In the genomic region with DNA sequence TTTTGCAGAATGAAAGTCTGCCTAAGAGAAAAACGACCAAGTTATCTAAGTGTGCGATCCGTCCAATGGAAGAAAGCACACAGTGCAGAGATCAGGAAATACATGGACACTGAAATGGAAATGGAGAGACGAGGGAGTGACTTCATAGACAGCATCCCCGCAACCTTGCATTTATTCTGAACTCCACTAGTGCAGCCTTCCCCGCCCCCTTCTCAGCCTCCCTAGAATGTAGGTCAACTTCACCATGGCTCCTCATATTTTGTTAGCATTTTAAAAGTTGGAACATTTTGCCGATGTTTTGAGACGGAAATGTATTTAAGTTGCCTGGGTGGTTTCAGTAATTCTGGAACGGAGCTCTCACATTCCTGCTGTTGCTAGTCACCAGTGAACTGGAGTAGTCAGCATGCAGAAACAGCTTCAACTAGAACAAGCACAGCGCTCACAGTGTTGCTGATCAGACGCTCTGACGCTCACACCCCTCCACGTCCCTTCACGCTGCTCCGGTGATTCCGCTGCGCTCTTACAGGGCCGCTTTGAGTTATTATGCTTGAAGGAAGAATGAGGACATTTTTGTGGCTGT, we compare ENCODE assay signal across 8 mouse cellular contexts.
DNase-seq lines count a peak whose midpoint lies in the region; ATAC-seq and TF ChIP-seq lines count a peak whose summit lies in the region.

No protein-coding gene starts in this region.

- 45% methylated on average over 18 of the region's 18 CpGs for WGBS in heart, embryonic 15.5 days
- WGBS in hindbrain, embryonic 16.5 days, result 26% methylated on average over 18 of the region's 18 CpGs
- WGBS in midbrain, embryonic 15.5 days, result 40% methylated on average over 18 of the region's 18 CpGs

- TF ChIP-seq CTCF in cortical plate, adult 2 months (IDR thresholded peaks at IDR 0.05; ENCODE audit: extremely low read depth, insufficient read depth, low read length), result no peak

- no peak for TF ChIP-seq POLR2A in cortical plate, adult 2 months (IDR thresholded peaks at IDR 0.05; ENCODE audit: extremely low read depth, insufficient read depth, low read length)

- ATAC-seq in heart, embryonic 15.5 days (replicated peaks; ENCODE audit: insufficient number of reproducible peaks, insufficient read depth, low FRiP score, low read depth), result no peak
- no peak for ATAC-seq in hindbrain, embryonic 16.5 days
- ATAC-seq in midbrain, embryonic 15.5 days (replicated peaks), result no peak

- peak overlapping the region; percentile 94; the same call in 1 of the 2 replicates for H3K27ac ChIP-seq in heart, embryonic 15.5 days
- peak overlapping the region; percentile 47 for H3K27ac ChIP-seq in cortical plate, adult 2 months (ENCODE audit: insufficient read depth, low read length)
- H3K27ac ChIP-seq in hindbrain, embryonic 16.5 days (ENCODE audit: low read depth, low read length), result peak overlapping the region; percentile 69
- H3K27ac ChIP-seq in midbrain, embryonic 15.5 days, result peak overlapping the region; percentile 81

- H3K9me3 ChIP-seq in heart, embryonic 15.5 days (replicated peaks), result no peaks in the 10 kb centered on the region
- no peaks in the 10 kb centered on the region for H3K9me3 ChIP-seq in hindbrain, embryonic 16.5 days (ENCODE audit: control insufficient read depth, low read length)
- no peaks in the 10 kb centered on the region for H3K9me3 ChIP-seq in midbrain, embryonic 15.5 days

- peaks cover 65% of the 10 kb centered on the region for H3K4me1 ChIP-seq in heart, embryonic 15.5 days (replicated peaks)
- H3K4me1 ChIP-seq in cortical plate, adult 2 months (ENCODE audit: control insufficient read depth, insufficient read depth, low read length), result peaks cover 14% of the 10 kb centered on the region
- peaks cover 46% of the 10 kb centered on the region for H3K4me1 ChIP-seq in hindbrain, embryonic 16.5 days (ENCODE audit: control insufficient read depth, insufficient read depth, low read depth, low read length)
- H3K4me1 ChIP-seq in midbrain, embryonic 15.5 days, result peaks cover 54% of the 10 kb centered on the region

- H3K9ac ChIP-seq in heart, embryonic 15.5 days, result no peak overlapping the region
- peak overlapping the region; percentile 35; the same call in 1 of the 2 replicates for H3K9ac ChIP-seq in hindbrain, embryonic 16.5 days (ENCODE audit: low read depth, low read length)
- no peak overlapping the region for H3K9ac ChIP-seq in midbrain, embryonic 15.5 days

- no peaks in the 10 kb centered on the region for H3K36me3 ChIP-seq in heart, embryonic 15.5 days
- H3K36me3 ChIP-seq in hindbrain, embryonic 16.5 days (ENCODE audit: control insufficient read depth, insufficient read depth, low read length), result no peaks in the 10 kb centered on the region
- H3K36me3 ChIP-seq in midbrain, embryonic 15.5 days (replicated peaks), result no peaks in the 10 kb centered on the region

- H3K4me3 ChIP-seq in heart, embryonic 15.5 days, result no peak overlapping the region
- H3K4me3 ChIP-seq in cortical plate, adult 2 months (ENCODE audit: insufficient read depth, low read length), result peak overlapping the region; percentile 9; the same call in 1 of the 2 replicates
- no peak overlapping the region for H3K4me3 ChIP-seq in hindbrain, embryonic 16.5 days (ENCODE audit: low read length)
- no peak overlapping the region for H3K4me3 ChIP-seq in midbrain, embryonic 15.5 days

- 0 out of 2 replicates have a peak overlapping the region, but pooled peaks have one; percentile 5 for H3K4me2 ChIP-seq in heart, embryonic 15.5 days
- H3K4me2 ChIP-seq in hindbrain, embryonic 16.5 days (ENCODE audit: low read length), result peak overlapping the region; percentile 35
- H3K4me2 ChIP-seq in midbrain, embryonic 15.5 days, result peak overlapping the region; percentile 2

- no peaks in the 10 kb centered on the region for H3K27me3 ChIP-seq in heart, embryonic 15.5 days
- no peaks in the 10 kb centered on the region for H3K27me3 ChIP-seq in hindbrain, embryonic 16.5 days (replicated peaks; ENCODE audit: control insufficient read depth, insufficient read depth, low read length)
- no peaks in the 10 kb centered on the region for H3K27me3 ChIP-seq in midbrain, embryonic 15.5 days (replicated peaks)

- DNase-seq in heart, adult 9 months (ENCODE audit: low spot score in 2 of 2), result no peak
- no peak for DNase-seq in thymus, postnatal 4 days
- no peak for DNase-seq in urinary bladder, postnatal 14 days (ENCODE audit: low spot score)
- no peak for DNase-seq in gastrocnemius, adult 8-10 months (ENCODE audit: low spot score in 2 of 2)
